Mouse (Mus musculus) cerebellum, adult (tissue): Measurements from ENCODE around the gene Polr3h.

Experiments
- ATAC-seq: cut with Nextera tagmentation; 2 replicates; pipeline ENCODE4 v1.9.2; 2017; ENCODE audit warnings: mild to moderate bottlenecking, moderate library complexity, mixed read lengths; ENCODE audit not compliant: insufficient number of reproducible peaks, low FRiP score, low TSS enrichment

Gene Polr3h

GRCm38 (mm10) chr15:81849104-81849503, 76.9 kb downstream of the Polr3h start:
- ATAC-seq, result peak; percentile 68; the same call in 1 of the 2 replicates

GRCm38 (mm10) chr15:81848301-81848700, 77.7 kb downstream of the Polr3h start:
- ATAC-seq, result no peak

- no peak for ATAC-seq
These were observed 78.2 kb downstream of the Polr3h start for GRCm38 (mm10) chr15:81847861-81848260.

- ATAC-seq, result no peak
These were observed 78.9 kb downstream of the Polr3h start for GRCm38 (mm10) chr15:81847161-81847560.

- ATAC-seq, result no peak
These were observed 79.3 kb downstream of the Polr3h start for GRCm38 (mm10) chr15:81846755-81847154.

- no peak for ATAC-seq
These were observed 80.3 kb downstream of the Polr3h start for GRCm38 (mm10) chr15:81845724-81846123.

GRCm38 (mm10) chr15:81845033-81845625, 80.9 kb downstream of the Polr3h start:
- no peak for ATAC-seq

GRCm38 (mm10) chr15:81842275-81842674, 83.8 kb downstream of the Polr3h start:
- no peak for ATAC-seq

- no peak for ATAC-seq
These were observed 85.7 kb downstream of the Polr3h start for GRCm38 (mm10) chr15:81840306-81840705.

- ATAC-seq, result peak; percentile 84
These were observed 86.4 kb downstream of the Polr3h start for GRCm38 (mm10) chr15:81839634-81840033.

GRCm38 (mm10) chr15:81838554-81839235, 87.3 kb downstream of the Polr3h start:
- no peak for ATAC-seq
